Mouse (Mus musculus) natural killer cell, adult 2 months (primary cell): ENCODE measurements around the gene Gm28047.

Experiments used
- DNase-seq, 2 experiments: peaks; one replicate each; pipeline ENCODE4 v3.0.0; 2022; ENCODE audit warnings: low spot score in 2 of 2

Gm28047 gene

DNA sequence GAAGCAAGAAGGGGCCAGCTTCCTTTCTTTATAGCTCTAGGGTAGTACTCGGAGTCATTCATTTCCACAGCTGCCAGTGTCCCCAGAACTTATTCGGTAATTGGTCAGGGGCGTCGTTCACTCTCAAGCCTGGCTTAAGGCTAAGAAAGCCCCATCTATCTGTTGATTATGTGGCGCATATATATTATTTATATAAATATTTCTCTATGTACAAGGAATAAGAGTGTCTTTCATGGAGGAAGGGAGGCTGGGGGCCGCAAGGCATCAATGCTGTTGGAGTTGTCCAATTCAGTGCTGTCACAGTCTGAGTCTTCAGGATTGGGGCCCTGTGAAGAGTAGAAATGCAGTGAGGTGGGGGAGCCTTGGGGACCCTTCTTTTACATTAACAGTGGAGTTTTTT is 125.0 kb downstream of the Gm28047 start:
- DNase-seq = no peak

DNA sequence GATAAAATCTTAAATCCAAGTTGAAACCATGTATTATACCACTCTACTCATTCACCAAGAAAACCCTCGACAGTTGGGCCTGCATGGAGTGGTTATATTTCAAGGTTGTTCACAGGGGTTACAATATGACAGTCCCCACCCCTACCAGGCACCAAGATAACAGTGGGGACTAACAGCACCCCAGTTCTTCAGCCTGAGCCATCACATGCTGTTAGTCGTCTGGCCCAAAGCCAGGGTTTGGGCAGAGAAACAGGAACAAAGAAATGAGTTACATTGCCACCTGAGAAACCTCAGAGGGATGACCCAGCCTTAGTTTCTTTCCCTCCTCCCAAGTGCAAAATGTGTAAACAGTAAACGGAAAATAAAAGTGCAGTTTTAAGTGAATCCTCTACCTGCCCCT is 125.5 kb downstream of the Gm28047 start:
- no peak for DNase-seq

DNA sequence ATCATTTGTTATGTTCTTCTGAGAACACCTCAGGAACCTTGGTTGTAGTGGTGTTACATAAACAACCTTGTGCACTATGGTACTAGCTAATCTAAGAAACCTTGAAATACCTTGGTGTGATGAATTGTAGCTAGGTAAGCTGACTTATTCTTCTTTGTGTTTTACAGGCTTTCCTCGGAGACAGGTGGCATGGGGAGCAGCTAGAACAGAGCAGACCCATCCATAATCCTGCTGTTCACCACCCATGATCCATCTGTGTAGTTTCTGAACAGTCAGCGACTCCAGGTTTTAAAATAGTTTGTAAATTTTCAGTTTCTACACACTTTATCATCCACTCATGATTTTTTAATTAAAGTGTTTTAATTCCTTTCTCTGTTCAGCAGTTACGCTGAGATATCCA is 126.5 kb downstream of the Gm28047 start:
- no peak for DNase-seq

DNA sequence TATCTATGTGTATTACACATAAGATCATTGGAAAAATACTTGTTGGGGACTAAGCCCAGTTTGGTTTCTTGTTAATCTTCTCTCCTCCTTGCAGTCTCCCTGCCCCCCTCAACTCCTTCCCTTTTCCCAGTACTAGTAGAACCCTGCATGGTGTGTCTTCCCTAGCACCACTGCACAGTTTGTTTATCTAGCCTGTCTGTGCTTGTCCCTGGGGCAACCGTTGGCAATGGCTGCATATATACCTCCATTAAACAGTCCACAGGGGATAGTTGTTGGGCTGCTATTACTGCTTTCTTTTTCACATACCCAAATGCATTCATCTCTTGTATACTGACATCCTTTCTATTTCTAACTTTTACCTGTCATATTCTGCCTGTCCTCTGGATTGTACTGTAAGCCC is 137.2 kb downstream of the Gm28047 start:
- no peak for DNase-seq

DNA sequence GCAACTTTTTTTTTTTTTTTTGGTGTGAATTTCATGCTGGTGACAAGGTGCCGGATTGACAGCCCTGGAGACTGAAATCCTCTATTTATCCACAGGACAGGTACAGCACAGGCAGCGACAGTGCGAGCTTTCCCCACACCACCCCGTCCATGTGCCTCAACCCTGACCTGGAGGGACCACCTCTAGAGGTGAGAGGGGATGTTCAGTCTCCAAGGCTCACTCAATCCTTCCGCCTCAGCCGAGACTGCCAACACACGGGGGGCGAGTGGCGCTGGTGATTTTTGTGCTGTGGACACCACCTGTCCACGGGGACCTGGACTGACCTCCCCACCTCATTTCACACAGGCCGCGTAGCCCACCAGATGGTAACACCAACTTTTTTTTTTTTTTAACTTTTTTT is 139.0 kb downstream of the Gm28047 start:
- no peak for DNase-seq

DNA sequence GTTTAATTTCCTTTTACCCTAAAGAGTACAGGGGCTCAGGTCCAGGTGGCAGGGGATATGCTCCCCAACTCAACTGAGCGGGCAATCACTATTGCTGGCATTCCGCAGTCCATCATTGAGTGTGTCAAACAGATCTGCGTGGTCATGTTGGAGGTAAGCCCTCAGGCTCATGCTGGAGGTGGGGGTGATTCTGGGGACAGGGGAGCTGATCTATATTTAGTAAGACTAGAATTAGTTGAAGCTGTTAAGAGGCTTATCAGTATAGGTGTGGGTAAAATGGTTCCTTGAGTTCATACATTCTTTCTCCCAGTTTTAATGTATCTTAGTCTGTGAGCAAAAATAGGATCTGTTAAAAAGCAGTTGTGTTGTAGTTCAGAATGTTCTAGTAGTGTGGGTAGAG is 141.7 kb downstream of the Gm28047 start:
- no peak for DNase-seq

GRCm38 (mm10) chr15:102474520-102474919 is 150.3 kb downstream of the Gm28047 start:
- no peak for DNase-seq
